Mouse (Mus musculus) MEL (cell line): ENCODE data around the gene Zswim5. TPM values are rescaled to one million over a fixed set of nuclear protein-coding genes. Genes with fewer than 3 reads are reported as not detected.
A peak's percentile ranks its signal among the peaks of the same experiment; 100 is the strongest.

ENCODE experiments used
- DNase-seq: peaks from one replicate; pipeline ENCODE4 v3.0.0; 2011; ENCODE audit warnings: low read depth, low spot score
- H3K27ac ChIP-seq: 2 replicates; pipeline ENCODE4 v1.5.1; 2012; ENCODE audit warnings: low read depth, mild to moderate bottlenecking, control low read depth, low read length, moderate library complexity; ENCODE audit not compliant: control insufficient read depth
- H3K27me3 ChIP-seq, 2 experiments: fragments of 150-350 bp in 1 of 2; sonication (generic) in 1 of 2; 2 replicates each; pipeline ENCODE4 v1.6.1; 2012; ENCODE audit warnings: low read length in 2 of 2, mild to moderate bottlenecking in 2 of 2, improper control_type of control experiment in 1 of 2, moderate library complexity in 1 of 2; ENCODE audit not compliant: insufficient read depth in 2 of 2, control insufficient read depth in 1 of 2
- H3K36me3 ChIP-seq, 2 experiments: 2 replicates each; pipeline ENCODE4 v1.6.1; 2012 to 2014; ENCODE audit warnings: low read length in 2 of 2, improper control_type of control experiment in 1 of 2, inconsistent platforms in 1 of 2, mild to moderate bottlenecking in 1 of 2; ENCODE audit not compliant: insufficient read depth in 2 of 2, control insufficient read depth in 1 of 2
- H3K4me1 ChIP-seq, 2 experiments: fragments of 150-350 bp in 1 of 2; sonication (generic) in 1 of 2; 2 replicates each; pipeline ENCODE4 v1.6.1; 2012; ENCODE audit warnings: low read length in 2 of 2, improper control_type of control experiment in 1 of 2, mild to moderate bottlenecking in 1 of 2; ENCODE audit not compliant: insufficient read depth in 2 of 2, control insufficient read depth in 1 of 2
- H3K4me3 ChIP-seq, 2 experiments: fragments of 150-350 bp in 1 of 2; sonication (generic) in 1 of 2; 2 replicates each; pipeline ENCODE4 v1.5.1; 2012; ENCODE audit warnings: low read depth in 2 of 2, low read length in 2 of 2, mild to moderate bottlenecking in 2 of 2, moderate library complexity in 2 of 2, control low read depth in 1 of 2, improper control_type of control experiment in 1 of 2; ENCODE audit not compliant: control insufficient read depth in 1 of 2, insufficient read depth in 1 of 2
- H3K79me2 ChIP-seq: 2 replicates; pipeline ENCODE4 v1.6.1; 2012; ENCODE audit warnings: mild to moderate bottlenecking, low read length, moderate library complexity; ENCODE audit not compliant: control insufficient read depth, poor library complexity, insufficient read depth
- H3K9ac ChIP-seq: 2 replicates; pipeline ENCODE4 v1.6.1; 2012; ENCODE audit warnings: low read depth, mild to moderate bottlenecking, control low read depth, low read length, moderate library complexity; ENCODE audit not compliant: control insufficient read depth, poor library complexity, severe bottlenecking
- H3K9me3 ChIP-seq: fragments of 150-350 bp; sonication (generic); replicated peaks from 2 replicates; pipeline ENCODE4 v1.6.1; 2012; ENCODE audit warnings: mild to moderate bottlenecking, low read length, improper control_type of control experiment, moderate library complexity; ENCODE audit not compliant: insufficient read depth
- CHD2 ChIP-seq: IDR thresholded peaks from 2 replicates; pipeline ENCODE4 v1.6.1; 2011; ENCODE audit warnings: low read length, improper control_type of control experiment
- CTCF ChIP-seq, 3 experiments: IDR thresholded peaks in 2 of 3; conservative IDR thresholded peaks in 1 of 3; 2 replicates each; pipeline ENCODE4 v1.5.1; 2011 to 2012; ENCODE audit warnings: low read length in 3 of 3, low read depth in 2 of 3, mild to moderate bottlenecking in 2 of 3, improper control_type of control experiment in 1 of 3, inconsistent platforms in 1 of 3, mixed read lengths in 1 of 3, moderate library complexity in 1 of 3; ENCODE audit not compliant: control insufficient read depth in 1 of 3, insufficient read depth in 1 of 3, poor library complexity in 1 of 3, severe bottlenecking in 1 of 3
- E2F4 ChIP-seq: IDR thresholded peaks from 2 replicates; pipeline ENCODE4 v1.6.1; 2011; ENCODE audit warnings: low read depth, low read length, improper control_type of control experiment, borderline replicate concordance
- EP300 ChIP-seq, 2 experiments: IDR thresholded peaks; 2 replicates each; pipeline ENCODE4 v1.6.1; 2011; ENCODE audit warnings: improper control_type of control experiment in 2 of 2, low read length in 2 of 2, low read depth in 1 of 2, mild to moderate bottlenecking in 1 of 2
- ETS1 ChIP-seq: IDR thresholded peaks from 2 replicates; pipeline ENCODE4 v1.6.1; 2012; ENCODE audit warnings: low read depth, mild to moderate bottlenecking, inconsistent platforms, low read length, improper control_type of control experiment, moderate library complexity
- GABPA ChIP-seq: IDR thresholded peaks from 2 replicates; pipeline ENCODE4 v1.6.1; 2012; ENCODE audit warnings: low read depth, mild to moderate bottlenecking, inconsistent platforms, low read length, improper control_type of control experiment, moderate library complexity
- MAX ChIP-seq: IDR thresholded peaks from 2 replicates; pipeline ENCODE4 v1.6.1; 2011; ENCODE audit warnings: low read length, improper control_type of control experiment
- MEF2A ChIP-seq: IDR thresholded peaks from 2 replicates; pipeline ENCODE4 v1.6.1; 2014; ENCODE audit warnings: low read depth, mild to moderate bottlenecking, inconsistent platforms, low read length, improper control_type of control experiment; ENCODE audit not compliant: poor library complexity, insufficient replicate concordance, severe bottlenecking; ENCODE audit errors: extremely low read depth
- NRF1 ChIP-seq: IDR thresholded peaks from 2 replicates; pipeline ENCODE4 v1.6.1; 2014; ENCODE audit warnings: low read depth, mild to moderate bottlenecking, inconsistent platforms, low read length, improper control_type of control experiment, moderate library complexity; ENCODE audit not compliant: poor library complexity, insufficient read depth, severe bottlenecking
- POLR2A ChIP-seq, 2 experiments: IDR thresholded peaks; 2 replicates each; pipeline ENCODE4 v1.6.1; 2011 to 2012; ENCODE audit warnings: low read length in 2 of 2, mild to moderate bottlenecking in 2 of 2, control low read depth in 1 of 2, improper control_type of control experiment in 1 of 2, low read depth in 1 of 2, moderate library complexity in 1 of 2; ENCODE audit not compliant: control insufficient read depth in 1 of 2, insufficient read depth in 1 of 2, poor library complexity in 1 of 2
- POLR2AphosphoS2 ChIP-seq: IDR thresholded peaks from 2 replicates; pipeline ENCODE4 v1.6.1; 2011; ENCODE audit warnings: low read length, improper control_type of control experiment
- RAD21 ChIP-seq: IDR thresholded peaks from 2 replicates; pipeline ENCODE4 v1.6.1; 2011; ENCODE audit warnings: mild to moderate bottlenecking, low read depth, low read length, improper control_type of control experiment
- USF1 ChIP-seq: IDR thresholded peaks from 2 replicates; pipeline ENCODE4 v1.6.1; 2014; ENCODE audit warnings: low read depth, mild to moderate bottlenecking, inconsistent platforms, low read length, improper control_type of control experiment, moderate library complexity
- ZMIZ1 ChIP-seq: IDR thresholded peaks from 2 replicates; pipeline ENCODE4 v1.6.1; 2012; ENCODE audit warnings: low read depth, mild to moderate bottlenecking, inconsistent platforms, low read length, improper control_type of control experiment, moderate library complexity
- polyA plus RNA-seq, 2 experiments: library from polyadenylated mRNA; stranded (reverse) in 1 of 2; unstranded in 1 of 2; fragments of >175 nt in 1 of 2; fragments of >200 nt in 1 of 2; gene quantifications; 2 replicates each; pipeline versions ENCODE4 v1.2.1 to v1.2.4; 2012; ENCODE audit warnings: low replicate concordance in 2 of 2, low read depth in 1 of 2; ENCODE audit not compliant: insufficient read length in 2 of 2, insufficient read depth in 1 of 2, missing spikeins in 1 of 2
- total RNA-seq: library from RNA; depleted of rRNA; stranded (reverse); fragments of 300-350 nt; gene quantifications from 2 replicates; pipeline ENCODE4 v1.2.3, GENCODE M21; 2012

Gene Zswim5
- total and polyA plus RNA-seq, 3 experiments = 0.03 TPM; not detected in 2

DNA sequence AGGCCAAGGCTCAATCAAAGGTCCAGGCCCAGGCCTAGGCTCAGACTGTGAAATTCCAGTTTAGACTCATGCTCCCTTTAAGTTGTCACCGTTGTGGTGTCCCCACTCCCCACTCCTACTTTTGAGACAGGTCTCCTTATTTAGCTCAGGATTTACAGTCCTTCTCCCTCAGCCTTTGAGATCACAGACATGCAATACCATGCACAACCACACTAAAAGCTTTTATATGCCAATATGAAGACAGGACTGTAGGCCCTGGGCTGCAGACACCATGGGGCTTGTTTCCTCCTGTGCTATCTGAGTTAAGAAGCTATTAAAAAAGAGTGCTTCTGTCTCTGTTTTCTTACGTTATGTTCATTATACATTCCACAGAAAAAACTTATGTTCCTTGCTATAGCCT, 140.6 kb downstream of the Zswim5 start:
- DNase-seq = peak; percentile 52
- no peaks in the 10 kb centered on the region; a peak in 1 of 4 replicates for H3K27me3 ChIP-seq
- no peak for TF ChIP-seq ETS1
- peak in 1 of 3 experiments; percentile 19; a peak in 1 of 6 replicates for TF ChIP-seq CTCF (IDR thresholded peaks at IDR 0.05 in 2 of 3, conservative IDR thresholded peaks at IDR 0.05 in 1 of 3; ENCODE audit: control insufficient read depth in 1 of 3, insufficient read depth in 1 of 3, low read depth in 2 of 3, low read length in 3 of 3, poor library complexity in 1 of 3, severe bottlenecking in 1 of 3)
- H3K4me1 ChIP-seq = peaks cover 0 to 3% of the 10 kb centered on the region in 2 experiments; a peak in 3 of 4 replicates
- H3K9ac ChIP-seq = no peak overlapping the region
- no peak overlapping the region for H3K4me3 ChIP-seq
- H3K9me3 ChIP-seq = no peaks in the 10 kb centered on the region
- peaks cover 19% of the 10 kb centered on the region for H3K79me2 ChIP-seq
- H3K27ac ChIP-seq = no peak overlapping the region
- H3K36me3 ChIP-seq = peaks cover 6 to 15% of the 10 kb centered on the region in 2 experiments

- DNase-seq = no peak
- Histone ChIP-seq H3K4me1 (peaks cover 0 to 9% of the 10 kb centered on the region in 2 experiments; a peak in 3 of 4 replicates), H3K27me3 (no peaks in the 10 kb centered on the region), H3K9me3 (no peaks in the 10 kb centered on the region), H3K36me3 (peaks cover 8 to 19% of the 10 kb centered on the region in 2 experiments), H3K4me3 (no peak overlapping the region), H3K27ac (no peak overlapping the region), H3K9ac (no peak overlapping the region), H3K79me2 (peaks cover 22% of the 10 kb centered on the region)
- no peak for TF ChIP-seq MEF2A
- TF ChIP-seq USF1 = no peak
- no peak for TF ChIP-seq GABPA
- TF ChIP-seq POLR2AphosphoS2 = no peak
- no peak for TF ChIP-seq ZMIZ1
- TF ChIP-seq EP300 (IDR thresholded peaks at IDR 0.05; ENCODE audit: low read depth in 1 of 2, low read length in 2 of 2) = no peak
- TF ChIP-seq POLR2A (IDR thresholded peaks at IDR 0.05; ENCODE audit: control insufficient read depth in 1 of 2, insufficient read depth in 1 of 2, low read depth in 1 of 2, low read length in 2 of 2, poor library complexity in 1 of 2) = no peak
- TF ChIP-seq NRF1 = no peak
- TF ChIP-seq E2F4 = no peak
- TF ChIP-seq RAD21 = no peak
- no peak for TF ChIP-seq MAX
- no peak for TF ChIP-seq CHD2
Measured at GRCm38 (mm10) chr4:117018327-117018726, 141.2 kb downstream of the Zswim5 start.
